Comparison of ENCODE assay signal across 9 mouse cellular contexts in genomic region chr6:126643341-126644055, GRCm38 (mm10). TPM values are rescaled to one million over a fixed set of nuclear protein-coding genes. Genes with fewer than 3 reads are reported as not detected.
DNase-seq lines count a peak whose midpoint lies in the region; ATAC-seq and TF ChIP-seq lines count a peak whose summit lies in the region.
"Had no signal": no experiment of that assay in that cellular context is flagged by ENCODE, and none has a peak within 500 bp of the region (broad histone marks: within the 10 kb centered on the region; RNA-seq: fewer than 3 reads in every experiment).

No protein-coding gene starts in this region.

- no peak for TF ChIP-seq CTCF in heart, postnatal 0 days (IDR thresholded peaks at IDR 0.05; ENCODE audit: low read depth)
- TF ChIP-seq CTCF in liver, embryonic 14.5 days (IDR thresholded peaks at IDR 0.05; ENCODE audit: low read depth): no peak

- no peak for TF ChIP-seq EP300 in heart, postnatal 0 days (IDR thresholded peaks at IDR 0.05; ENCODE audit: low read depth)
- no peak for TF ChIP-seq EP300 in liver, embryonic 14.5 days (IDR thresholded peaks at IDR 0.05; ENCODE audit: low read depth)

- peak overlapping the region; percentile 69 for H3K4me2 ChIP-seq in heart, postnatal 0 days (ENCODE audit: low read depth, low read length)
- H3K4me2 ChIP-seq in forebrain, embryonic 11.5 days (ENCODE audit: low read depth, low read length, severe bottlenecking): peak overlapping the region; percentile 98
- peak overlapping the region; percentile 22 for H3K4me2 ChIP-seq in liver, embryonic 14.5 days (ENCODE audit: low read depth)

- H3K4me1 ChIP-seq in heart, postnatal 0 days (ENCODE audit: control insufficient read depth, insufficient read depth): peaks cover 19% of the 10 kb centered on the region
- peaks cover 4% of the 10 kb centered on the region; the same call in 1 of the 2 replicates for H3K4me1 ChIP-seq in brown adipose tissue, adult 24 weeks (ENCODE audit: control insufficient read depth, insufficient read depth, insufficient read length, low read length)
- H3K4me1 ChIP-seq in forebrain, embryonic 11.5 days (replicated peaks; ENCODE audit: control insufficient read depth, insufficient read depth, low read length): peaks cover 8% of the 10 kb centered on the region; the same call in 1 of the 2 replicates
- no peaks in the 10 kb centered on the region for H3K4me1 ChIP-seq in liver, embryonic 14.5 days (replicated peaks; ENCODE audit: control insufficient read depth in 2 of 2, insufficient read depth in 2 of 2, low read length in 1 of 2)

- WGBS in heart, postnatal 0 days: 2% methylated on average over 25 of the region's 25 CpGs
- 2% methylated on average over 23 of the region's 25 CpGs for WGBS in forebrain, embryonic 11.5 days
- 4% methylated on average over 25 of the region's 25 CpGs for WGBS in liver, embryonic 14.5 days (ENCODE audit: insufficient replicate concordance)

- no peaks in the 10 kb centered on the region for H3K36me3 ChIP-seq in heart, postnatal 0 days (replicated peaks; ENCODE audit: control insufficient read depth, insufficient read depth, low read length)
- H3K36me3 ChIP-seq in forebrain, embryonic 11.5 days (ENCODE audit: control insufficient read depth, insufficient read depth, low read length): no peaks in the 10 kb centered on the region
- no peaks in the 10 kb centered on the region for H3K36me3 ChIP-seq in liver, embryonic 14.5 days (replicated peaks; ENCODE audit: control insufficient read depth, insufficient read depth, low read depth)

- no peak overlapping the region for H3K9ac ChIP-seq in heart, postnatal 0 days (replicated peaks; ENCODE audit: low read depth, low read length)
- no peak overlapping the region for H3K9ac ChIP-seq in forebrain, embryonic 11.5 days (ENCODE audit: low read length)
- H3K9ac ChIP-seq in liver, embryonic 14.5 days (replicated peaks): no peak overlapping the region

- no peak for DNase-seq in heart, postnatal 0 days (ENCODE audit: low spot score)
- no peak for DNase-seq in heart, adult 9 months (ENCODE audit: low spot score in 2 of 2)
- no peak for DNase-seq in forebrain, embryonic 11.5 days (ENCODE audit: low spot score)
- DNase-seq in liver, embryonic 14.5 days (ENCODE audit: low read depth in 3 of 3, low spot score in 3 of 3): no peak
- no peak for DNase-seq in adipocyte (ENCODE audit: low spot score)
- no peak for DNase-seq in spleen, adult 12 weeks (ENCODE audit: low spot score)
- DNase-seq in heart, postnatal 36 days: no peak

- H3K4me3 ChIP-seq in heart, postnatal 0 days (ENCODE audit: low read depth, low read length): peak overlapping the region; percentile 42
- peak overlapping the region; percentile 13; the same call in 1 of the 2 replicates for H3K4me3 ChIP-seq in brown adipose tissue, adult 24 weeks (ENCODE audit: insufficient read depth, low read depth, low read length)
- H3K4me3 ChIP-seq in forebrain, embryonic 11.5 days (ENCODE audit: low read depth, low read length): peak overlapping the region; percentile 50
- H3K4me3 ChIP-seq in liver, embryonic 14.5 days (ENCODE audit: insufficient read depth in 1 of 2, low read depth in 2 of 2, low read length in 2 of 2): no peak overlapping the region

- H3K27ac ChIP-seq in heart, postnatal 0 days (ENCODE audit: low read depth): no peak overlapping the region
- H3K27ac ChIP-seq in brown adipose tissue, adult 24 weeks (replicated peaks; ENCODE audit: low read depth, low read length): no peak overlapping the region
- no peak overlapping the region for H3K27ac ChIP-seq in forebrain, embryonic 11.5 days (ENCODE audit: low read depth, low read length)
- no peak overlapping the region for H3K27ac ChIP-seq in liver, embryonic 14.5 days

- no peaks in the 10 kb centered on the region for H3K9me3 ChIP-seq in heart, postnatal 0 days (replicated peaks; ENCODE audit: control insufficient read depth, low read length)
- H3K9me3 ChIP-seq in forebrain, embryonic 11.5 days (ENCODE audit: control insufficient read depth, low read length): no peaks in the 10 kb centered on the region
- no peaks in the 10 kb centered on the region for H3K9me3 ChIP-seq in liver, embryonic 14.5 days (ENCODE audit: control insufficient read depth, low read length)

- intact Hi-C loops in heart, postnatal 36 days (cut with DNase I): no loop called here

- no peak for ATAC-seq in heart, postnatal 0 days (ENCODE audit: insufficient read depth, low read depth)
- no peak for ATAC-seq in forebrain, embryonic 11.5 days (replicated peaks; ENCODE audit: low FRiP score)
- ATAC-seq in liver, embryonic 14.5 days (ENCODE audit: insufficient read depth): no peak

- peaks cover 93% of the 10 kb centered on the region for H3K27me3 ChIP-seq in heart, postnatal 0 days (ENCODE audit: control insufficient read depth, insufficient read depth, low read length)
- H3K27me3 ChIP-seq in forebrain, embryonic 11.5 days (ENCODE audit: control insufficient read depth, insufficient read depth, low read length): peaks cover 49% of the 10 kb centered on the region
- H3K27me3 ChIP-seq in liver, embryonic 14.5 days (ENCODE audit: control insufficient read depth, insufficient read depth, low read length): peaks cover 54% of the 10 kb centered on the region

RNA-seq across cellular contexts. Expression of gene Kcna1, which starts 2.7 kb away (rescaled TPM):
- total RNA-seq in heart, postnatal 0 days (2014; rRNA removed; ENCODE audit: low replicate concordance): not detected in 2 replicates
- polyA plus RNA-seq in heart, postnatal 0 days (2015; fragmentation: Nextera tagmentation; extraction: Ambion mirVana): 0.04 and 0.07 TPM in 2 replicates
- polyA plus RNA-seq in brown adipose tissue, adult 24 weeks (2012; ENCODE audit: insufficient read depth, insufficient read length, missing spikeins): 0.92 and 1.8 TPM in 2 replicates
- 0.39 and 0.53 TPM in 2 replicates for polyA plus RNA-seq in forebrain, embryonic 11.5 days (2014; fragmentation: Nextera tagmentation; extraction: Ambion mirVana)
- not detected in 2 replicates for polyA plus RNA-seq in liver, embryonic 14.5 days (2012; rRNA removed)
- polyA plus RNA-seq in liver, embryonic 14.5 days (2014; fragmentation: Nextera tagmentation; extraction: Ambion mirVana): not detected in 2 replicates
- total RNA-seq in heart, postnatal 36 days (2021): 1 to 10 TPM; 2.4 to 3.5 TPM
- total RNA-seq: MEL had no signal

Comparison
In these comparisons a context has a peak if more than half of its experiments do, and no peak if none do; other contexts are left out.
1. H3K4me2 ChIP-seq: peak in every context shown above with its lines; median percentile 98 in forebrain, embryonic 11.5 days; 69 in heart, postnatal 0 days; 22 in liver, embryonic 14.5 days.
2. H3K4me3 ChIP-seq: peak in heart, postnatal 0 days (single experiment), brown adipose tissue, adult 24 weeks (single experiment) and forebrain, embryonic 11.5 days (single experiment); none in liver, embryonic 14.5 days (0 of 2).